24 mouse cellular contexts compared by ENCODE assay signal in genomic region chr10:127303136-127303535, GRCm38 (mm10). TPM values are rescaled to one million over a fixed set of nuclear protein-coding genes. Genes with fewer than 3 reads are reported as not detected.
"Had no signal": no experiment of that assay in that cellular context is flagged by ENCODE, and none has a peak within 500 bp of the region (broad histone marks: within the 10 kb centered on the region; RNA-seq: fewer than 3 reads in every experiment).

No protein-coding gene starts in this region.

- H3K27me3 ChIP-seq: heart, embryonic 12.5 days; hindbrain, embryonic 12.5 days; intestine, embryonic 15.5 days had no signal

- ATAC-seq: hindbrain, embryonic 16.5 days; inflammation-experienced regulatory T-cells, adult 6 months; intestine, embryonic 15.5 days; intestine, postnatal 0 days had no signal

- H3K4me1 ChIP-seq: heart, embryonic 10.5 days; heart, embryonic 12.5 days; hindbrain, embryonic 10.5 days; hindbrain, embryonic 12.5 days; intestine, embryonic 15.5 days had no signal

- H3K27ac ChIP-seq: gastrocnemius, adult 2 months; heart, embryonic 10.5 days; hindbrain, embryonic 10.5 days; hindbrain, embryonic 12.5 days; hindbrain, embryonic 14.5 days; intestine, embryonic 15.5 days; layer of hippocampus, adult 2 months; left cerebral cortex, adult 2 months had no signal

- H3K4me3 ChIP-seq: gastrocnemius, adult 2 months; heart, embryonic 10.5 days; heart, embryonic 12.5 days; hindbrain, embryonic 10.5 days; hindbrain, embryonic 12.5 days; intestine, embryonic 15.5 days; layer of hippocampus, adult 2 months; left cerebral cortex, adult 2 months had no signal

- DNase-seq: gastrocnemius, adult 2 months; gastrocnemius, postnatal 10 days; gastrocnemius, postnatal 25 days; heart, adult 18-20 months; heart, postnatal 10 days; heart, postnatal 4 days; kidney, adult 18-20 months; kidney, adult 8-10 months; kidney, postnatal 10 days; kidney, postnatal 25 days; kidney, postnatal 4 days; liver had no signal

- H3K9me3 ChIP-seq: heart, embryonic 10.5 days; heart, embryonic 12.5 days; hindbrain, embryonic 10.5 days; hindbrain, embryonic 12.5 days; intestine, embryonic 15.5 days had no signal

RNA-seq across cellular contexts. Expression of gene Gli1, which starts 38.6 kb away (rescaled TPM):
- total RNA-seq: granulocyte monocyte progenitor cell, adult 5-6 weeks had no signal
